Mouse (Mus musculus) heart, postnatal 0 days (tissue): ENCODE results near the gene Ric1. TPM values are rescaled to one million over a fixed set of nuclear protein-coding genes. Genes with fewer than 3 reads are reported as not detected.

Experiments used
- ATAC-seq: fragments of 200-750 bp; cut with Nextera tagmentation; 2 replicates; pipeline ENCODE4 v1.8.0; 2017; ENCODE audit warnings: low read depth, moderate number of reproducible peaks, moderate library complexity; ENCODE audit not compliant: insufficient read depth
- DNase-seq: peaks from one replicate; pipeline ENCODE4 v3.0.0-alpha.2; 2016; ENCODE audit warnings: low spot score
- H3K27ac ChIP-seq: fragments of 300-500 bp; sonication (generic); 2 replicates; pipeline ENCODE4 v1.5.1; 2014; ENCODE audit warnings: low read depth, mild to moderate bottlenecking
- H3K27me3 ChIP-seq: fragments of 300-500 bp; sonication (generic); 2 replicates; pipeline ENCODE4 v1.6.1; 2014; ENCODE audit warnings: low read length, mixed read lengths; ENCODE audit not compliant: control insufficient read depth, insufficient read depth
- H3K36me3 ChIP-seq: fragments of 300-500 bp; sonication (generic); replicated peaks from 2 replicates; pipeline ENCODE4 v1.6.1; 2014; ENCODE audit warnings: low read length, mixed read lengths; ENCODE audit not compliant: control insufficient read depth, insufficient read depth
- H3K4me1 ChIP-seq: fragments of 300-500 bp; sonication (generic); 2 replicates; pipeline ENCODE4 v1.6.1; 2014; ENCODE audit warnings: antibody characterized with exemption; ENCODE audit not compliant: control insufficient read depth, insufficient read depth
- H3K4me2 ChIP-seq: fragments of 300-500 bp; sonication (generic); 2 replicates; pipeline ENCODE4 v1.6.1; 2014; ENCODE audit warnings: low read depth, mild to moderate bottlenecking, low read length, moderate library complexity
- H3K4me3 ChIP-seq: fragments of 300-500 bp; sonication (generic); 2 replicates; pipeline ENCODE4 v1.5.1; 2014; ENCODE audit warnings: low read depth, low read length
- H3K9ac ChIP-seq: fragments of 300-500 bp; sonication (generic); replicated peaks from 2 replicates; pipeline ENCODE4 v1.6.1; 2014; ENCODE audit warnings: low read depth, low read length, mixed read lengths
- H3K9me3 ChIP-seq: fragments of 300-500 bp; sonication (generic); replicated peaks from 2 replicates; pipeline ENCODE4 v1.6.1; 2016; ENCODE audit warnings: low read length; ENCODE audit not compliant: control insufficient read depth
- CTCF ChIP-seq: IDR thresholded peaks from 2 replicates; pipeline ENCODE4 v1.5.1; 2016; ENCODE audit warnings: antibody characterized with exemption, control low read depth, low read depth
- EP300 ChIP-seq: IDR thresholded peaks from 2 replicates; pipeline ENCODE4 v1.6.1; 2016; ENCODE audit warnings: antibody characterized with exemption, low read depth
- WGBS: fragments of 180-500 bp; shearing (Covaris S2); extraction: QIAGEN DNeasy Blood & Tissue Kit; methylation state at CpG from one replicate; pipeline ENCODE4 v1.1.7; 2014; 5-methylcytosine and 5-hydroxymethylcytosine counted together
- polyA plus RNA-seq: library from polyadenylated mRNA; unstranded; fragments of >200 nt; fragmentation: Nextera tagmentation; extraction: Ambion mirVana; gene quantifications from 2 replicates; pipeline ENCODE4 v1.2.1, GENCODE M21; 2015
- total RNA-seq: library from RNA; depleted of rRNA; stranded (reverse); fragments of >200 nt; gene quantifications from 2 replicates; pipeline ENCODE4 v1.2.3, GENCODE M21; 2014; ENCODE audit warnings: low replicate concordance; rRNA removed

The Ric1 gene
- total and polyA plus RNA-seq, 2 experiments from 2014 or later, result 6.0 to 29.9 TPM

GRCm38 (mm10) chr19:29653768-29654265 lies 131.7 kb downstream of the Ric1 start:
- H3K4me3 ChIP-seq, result no peak overlapping the region
- no peak for ATAC-seq
- no peaks in the 10 kb centered on the region for H3K4me1 ChIP-seq
- no peak overlapping the region for H3K9ac ChIP-seq
- no peak for DNase-seq
- TF ChIP-seq CTCF (no peak), EP300 (no peak)
- H3K4me2 ChIP-seq, result no peak overlapping the region
- peaks cover 15% of the 10 kb centered on the region; the same call in 1 of the 2 replicates for H3K27me3 ChIP-seq
- H3K9me3 ChIP-seq, result no peaks in the 10 kb centered on the region
- WGBS, result 77% methylated on average over 9 of the region's 9 CpGs
- H3K27ac ChIP-seq, result no peak overlapping the region
- H3K36me3 ChIP-seq, result no peaks in the 10 kb centered on the region

GRCm38 (mm10) chr19:29655148-29655547 lies 133.1 kb downstream of the Ric1 start:
- H3K27me3 ChIP-seq, result peaks cover 15% of the 10 kb centered on the region; the same call in 1 of the 2 replicates
- 80% methylated on average over 6 of the region's 6 CpGs for WGBS
- H3K4me3 ChIP-seq, result no peak overlapping the region
- no peak for TF ChIP-seq EP300
- TF ChIP-seq CTCF, result no peak
- no peak overlapping the region for H3K4me2 ChIP-seq
- H3K27ac ChIP-seq, result no peak overlapping the region
- DNase-seq, result no peak
- H3K4me1 ChIP-seq, result no peaks in the 10 kb centered on the region
- H3K36me3 ChIP-seq, result no peaks in the 10 kb centered on the region
- no peak overlapping the region for H3K9ac ChIP-seq
- ATAC-seq, result no peak
- no peaks in the 10 kb centered on the region for H3K9me3 ChIP-seq

- ATAC-seq, result no peak
- H3K4me2 ChIP-seq, result no peak overlapping the region
- peaks cover 11% of the 10 kb centered on the region; the same call in 1 of the 2 replicates for H3K27me3 ChIP-seq
- no peaks in the 10 kb centered on the region for H3K4me1 ChIP-seq
- H3K27ac ChIP-seq, result no peak overlapping the region
- no peak overlapping the region for H3K9ac ChIP-seq
- WGBS, result 74% methylated on average over 4 of the region's 4 CpGs
- no peaks in the 10 kb centered on the region for H3K36me3 ChIP-seq
- H3K9me3 ChIP-seq, result no peaks in the 10 kb centered on the region
- TF ChIP-seq CTCF, result no peak
- no peak for TF ChIP-seq EP300
- no peak overlapping the region for H3K4me3 ChIP-seq
- no peak for DNase-seq
Measured at GRCm38 (mm10) chr19:29656029-29656428, 133.9 kb downstream of the Ric1 start.

Other genes with a start within 250 kb of the Ric1 start
- 3.0 and 5.6 TPM in 2 replicates for gene Insl6, start 196.9 kb upstream of the Ric1 start, total RNA-seq
- gene Insl6, start 196.9 kb upstream of the Ric1 start, polyA plus RNA-seq, result 3.0 and 3.3 TPM in 2 replicates
- 1.1 TPM in 1 of 2 replicates, not detected in the other for gene Rln1, start 187.6 kb upstream of the Ric1 start, total RNA-seq
- gene Rln1, start 187.6 kb upstream of the Ric1 start, polyA plus RNA-seq, result 0.31 TPM in 1 of 2 replicates, not detected in the other
- gene Plgrkt, start 154.9 kb upstream of the Ric1 start, total RNA-seq, result 9.8 and 55.6 TPM in 2 replicates
- gene Plgrkt, start 154.9 kb upstream of the Ric1 start, polyA plus RNA-seq, result 53.5 and 60.3 TPM in 2 replicates
- gene Cd274, start 154.8 kb upstream of the Ric1 start, total RNA-seq, result 0.04 and 1.8 TPM in 2 replicates
- 0.23 and 0.44 TPM in 2 replicates for gene Cd274, start 154.8 kb upstream of the Ric1 start, polyA plus RNA-seq
- gene Pdcd1lg2, start 111.4 kb upstream of the Ric1 start, total RNA-seq, result not detected in 2 replicates
- gene Pdcd1lg2, start 111.4 kb upstream of the Ric1 start, polyA plus RNA-seq, result 0.18 TPM in 1 of 2 replicates, not detected in the other
- gene Ermp1, start 126.1 kb downstream of the Ric1 start, total RNA-seq, result 10.7 and 24.4 TPM in 2 replicates
- 2.3 and 3.1 TPM in 2 replicates for gene Ermp1, start 126.1 kb downstream of the Ric1 start, polyA plus RNA-seq
- 0.19 TPM in 1 of 2 replicates, not detected in the other for gene Mlana, start 175.5 kb downstream of the Ric1 start, total RNA-seq
- gene Mlana, start 175.5 kb downstream of the Ric1 start, polyA plus RNA-seq, result 5.8 and 8.1 TPM in 2 replicates